ENCODE assay signal across 15 mouse cellular contexts in the genomic region with DNA sequence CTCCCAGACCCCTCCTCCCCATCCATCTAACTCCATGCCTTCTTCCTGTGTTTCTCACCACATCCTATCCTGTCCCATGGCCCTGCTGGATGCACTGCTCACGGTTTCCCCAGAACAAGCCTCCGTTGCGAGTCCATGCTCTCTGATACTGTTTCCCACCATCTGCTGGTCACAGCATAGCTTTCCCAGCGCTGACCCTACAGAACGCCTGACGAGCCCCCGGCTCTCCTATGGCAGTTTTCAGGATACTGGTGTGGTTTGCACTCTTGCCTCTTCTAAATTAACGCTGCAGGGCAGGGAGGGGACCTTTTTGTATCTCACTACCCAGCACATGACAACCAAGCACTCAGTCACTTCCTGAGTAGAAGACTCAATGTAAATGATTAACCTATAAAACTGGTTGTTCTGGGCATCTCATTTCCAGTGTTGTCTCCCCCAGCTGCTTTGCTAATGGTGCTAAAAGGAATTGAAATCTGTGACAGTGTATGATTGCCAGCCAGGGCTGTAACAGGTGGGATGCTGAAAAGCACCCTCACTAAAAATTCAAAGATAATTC. TPM values are rescaled to one million over a fixed set of nuclear protein-coding genes. Genes with fewer than 3 reads are reported as not detected.
A peak's percentile ranks its signal among the peaks of the same experiment; 100 is the strongest.
DNase-seq lines count a peak whose midpoint lies in the region; ATAC-seq and TF ChIP-seq lines count a peak whose summit lies in the region.
"Had no signal": no experiment of that assay in that cellular context is flagged by ENCODE, and none has a peak within 500 bp of the region (broad histone marks: within the 10 kb centered on the region; RNA-seq: fewer than 3 reads in every experiment).

No protein-coding gene starts in this region.

- H3K27ac ChIP-seq in heart, embryonic 11.5 days (ENCODE audit: low read depth, low read length) = peak overlapping the region; percentile 10; the same call in 1 of the 2 replicates
- no peak overlapping the region for H3K27ac ChIP-seq in liver, embryonic 11.5 days (ENCODE audit: low read depth, low read length)
- H3K27ac ChIP-seq in limb, embryonic 12.5 days = peak overlapping the region; percentile 41; the same call in 1 of the 2 replicates
- no peak overlapping the region for H3K27ac ChIP-seq in stomach, postnatal 0 days (replicated peaks)
- H3K27ac ChIP-seq: liver, embryonic 14.5 days; midbrain, embryonic 12.5 days; neural tube, embryonic 15.5 days had no signal

- H3K36me3 ChIP-seq in heart, embryonic 11.5 days (ENCODE audit: control insufficient read depth, insufficient read depth, low read length) = no peaks in the 10 kb centered on the region; the same call in 1 of the 2 replicates
- H3K36me3 ChIP-seq in liver, embryonic 11.5 days (ENCODE audit: control insufficient read depth, insufficient read depth, low read length) = no peaks in the 10 kb centered on the region
- H3K36me3 ChIP-seq in limb, embryonic 12.5 days = no peaks in the 10 kb centered on the region
- no peaks in the 10 kb centered on the region for H3K36me3 ChIP-seq in stomach, postnatal 0 days (ENCODE audit: control insufficient read depth, insufficient read depth, low read length)
- H3K36me3 ChIP-seq: midbrain, embryonic 12.5 days; neural tube, embryonic 15.5 days had no signal

- intact Hi-C loops in heart, postnatal 14 days (cut with DNase I) = loop anchor here (5.0 kb wide), 1 partner anchor 621 kb away; no protein-coding TSS in a partner anchor

- peak overlapping the region; percentile 11; the same call in 1 of the 2 replicates for H3K4me2 ChIP-seq in heart, embryonic 11.5 days
- 0 out of 2 replicates have a peak overlapping the region, but pooled peaks have one; percentile 16 for H3K4me2 ChIP-seq in liver, embryonic 11.5 days
- H3K4me2 ChIP-seq in limb, embryonic 12.5 days = peak overlapping the region; percentile 17; the same call in 1 of the 2 replicates
- peak overlapping the region; percentile 9; the same call in 1 of the 2 replicates for H3K4me2 ChIP-seq in stomach, postnatal 0 days (replicated peaks; ENCODE audit: low read depth)
- H3K4me2 ChIP-seq: midbrain, embryonic 12.5 days had no signal

- no peak for DNase-seq in heart, postnatal 14 days
- DNase-seq in liver, embryonic 11.5 days (ENCODE audit: low spot score) = no peak
- DNase-seq in liver = no peak
- DNase-seq in stomach, postnatal 0 days (ENCODE audit: low spot score) = peak; percentile 25
- no peak for DNase-seq in retina, embryonic 14.5 days (ENCODE audit: low spot score)
- DNase-seq: cerebellum, postnatal 25 days; kidney, postnatal 10 days; lung, postnatal 4 days; right cerebral cortex, adult 18-20 months had no signal

- H3K4me1 ChIP-seq in heart, embryonic 11.5 days (ENCODE audit: control insufficient read depth, insufficient read depth, low read length) = peaks cover 41% of the 10 kb centered on the region
- H3K4me1 ChIP-seq in liver, embryonic 11.5 days (replicated peaks; ENCODE audit: control insufficient read depth, insufficient read depth, low read length) = peaks cover 9% of the 10 kb centered on the region
- H3K4me1 ChIP-seq in limb, embryonic 12.5 days (replicated peaks) = peaks cover 69% of the 10 kb centered on the region
- H3K4me1 ChIP-seq in stomach, postnatal 0 days (replicated peaks; ENCODE audit: control insufficient read depth, insufficient read depth) = peaks cover 3% of the 10 kb centered on the region; the same call in 1 of the 2 replicates

- no peak for TF ChIP-seq EP300 in stomach, postnatal 0 days (optimal IDR thresholded peaks at IDR 0.05)

- no peaks in the 10 kb centered on the region for H3K9me3 ChIP-seq in heart, embryonic 11.5 days (replicated peaks; ENCODE audit: control insufficient read depth, low read length)
- no peaks in the 10 kb centered on the region for H3K9me3 ChIP-seq in liver, embryonic 11.5 days (ENCODE audit: control insufficient read depth, low read length)
- H3K9me3 ChIP-seq in limb, embryonic 12.5 days = no peaks in the 10 kb centered on the region
- H3K9me3 ChIP-seq in stomach, postnatal 0 days (ENCODE audit: control insufficient read depth, low read length) = no peaks in the 10 kb centered on the region
- H3K9me3 ChIP-seq: midbrain, embryonic 12.5 days; neural tube, embryonic 15.5 days had no signal

- 43% methylated on average over 8 of the region's 8 CpGs for WGBS in heart, embryonic 11.5 days (ENCODE audit: insufficient replicate concordance)
- WGBS in liver, embryonic 11.5 days = 44% methylated on average over 8 of the region's 8 CpGs
- 28% methylated on average over 8 of the region's 8 CpGs for WGBS in limb, embryonic 12.5 days
- 42% methylated on average over 8 of the region's 8 CpGs for WGBS in stomach, postnatal 0 days

- TF ChIP-seq CTCF in stomach, postnatal 0 days (IDR thresholded peaks at IDR 0.05; ENCODE audit: low read depth) = no peak

- peak overlapping the region; percentile 50 for H3K9ac ChIP-seq in heart, embryonic 11.5 days (ENCODE audit: low read depth, low read length)
- no peak overlapping the region for H3K9ac ChIP-seq in liver, embryonic 11.5 days (ENCODE audit: low read depth, low read length)
- H3K9ac ChIP-seq in limb, embryonic 12.5 days (replicated peaks) = no peak overlapping the region; the same call in 1 of the 2 replicates
- H3K9ac ChIP-seq in stomach, postnatal 0 days (ENCODE audit: low read length) = no peak overlapping the region
- H3K9ac ChIP-seq: liver, embryonic 14.5 days; midbrain, embryonic 12.5 days; neural tube, embryonic 15.5 days had no signal

- no peak for ATAC-seq in heart, embryonic 11.5 days (replicated peaks; ENCODE audit: insufficient number of reproducible peaks, low FRiP score, low TSS enrichment)
- ATAC-seq in liver, embryonic 11.5 days (replicated peaks; ENCODE audit: low FRiP score) = no peak
- no peak for ATAC-seq in limb, embryonic 12.5 days (ENCODE audit: insufficient number of reproducible peaks, insufficient read depth, low FRiP score, low TSS enrichment, low read depth)
- no peak; the same call in 1 of the 2 replicates for ATAC-seq in stomach, postnatal 0 days (ENCODE audit: low FRiP score, low TSS enrichment)
- ATAC-seq in megakaryocyte progenitor cell, adult 5-6 weeks (replicated peaks; ENCODE audit: poor library complexity) = no peak

- no peak overlapping the region for H3K4me3 ChIP-seq in heart, embryonic 11.5 days (ENCODE audit: low read depth, low read length)
- no peak overlapping the region for H3K4me3 ChIP-seq in liver, embryonic 11.5 days (ENCODE audit: low read depth, low read length)
- H3K4me3 ChIP-seq in limb, embryonic 12.5 days (replicated peaks) = no peak overlapping the region
- H3K4me3 ChIP-seq in stomach, postnatal 0 days (ENCODE audit: low read depth, low read length) = no peak overlapping the region
- H3K4me3 ChIP-seq: midbrain, embryonic 12.5 days; neural tube, embryonic 15.5 days had no signal

- no peaks in the 10 kb centered on the region for H3K27me3 ChIP-seq in heart, embryonic 11.5 days (ENCODE audit: control insufficient read depth, insufficient read depth, low read length)
- H3K27me3 ChIP-seq in liver, embryonic 11.5 days (replicated peaks; ENCODE audit: control insufficient read depth, insufficient read depth, low read length) = no peaks in the 10 kb centered on the region
- H3K27me3 ChIP-seq in limb, embryonic 12.5 days = no peaks in the 10 kb centered on the region; the same call in 1 of the 2 replicates
- H3K27me3 ChIP-seq in stomach, postnatal 0 days (ENCODE audit: control insufficient read depth, insufficient read depth, low read length) = no peaks in the 10 kb centered on the region
- H3K27me3 ChIP-seq: neural tube, embryonic 15.5 days had no signal

RNA-seq across cellular contexts. Expression of gene Msrb3, which starts 25.2 kb away (rescaled TPM):
- 20.5 and 31.4 TPM in 2 replicates for polyA plus RNA-seq in heart, embryonic 11.5 days (2014; fragmentation: Nextera tagmentation; extraction: Ambion mirVana)
- total RNA-seq in heart, postnatal 14 days (2021) = 100 to 1,000 TPM; 104 TPM
- polyA plus RNA-seq in liver, embryonic 11.5 days (2014; fragmentation: Nextera tagmentation; extraction: Ambion mirVana) = 2.1 and 2.8 TPM in 2 replicates
- 8.6 and 9.6 TPM in 2 replicates for polyA plus RNA-seq in limb, embryonic 12.5 days (2016; fragmentation: Nextera tagmentation; extraction: Ambion mirVana)
- polyA plus RNA-seq in stomach, postnatal 0 days (2015; fragmentation: Nextera tagmentation; extraction: Ambion mirVana) = 19.5 and 23.2 TPM in 2 replicates
- total RNA-seq in megakaryocyte progenitor cell, adult 5-6 weeks (2015) = 0.51 and 1.0 TPM in 2 replicates
- 1.0 and 1.3 TPM in 2 replicates for total RNA-seq in megakaryocyte progenitor cell, adult 5-6 weeks (2017)

Comparison
In these comparisons a context has a peak if more than half of its experiments do, and no peak if none do; other contexts are left out.
1. H3K27ac ChIP-seq: peak in heart, embryonic 11.5 days (single experiment) and limb, embryonic 12.5 days (single experiment); none in liver, embryonic 11.5 days (single experiment) and stomach, postnatal 0 days (single experiment).
2. Peak in every context shown above with its lines, with median percentiles within 50 percentile points of each other: H3K4me2 ChIP-seq.